Mouse (Mus musculus): Measurements from ENCODE around the gene Hoxb2. TPM values are rescaled to one million over a fixed set of nuclear protein-coding genes. Genes with fewer than 3 reads are reported as not detected.

Hoxb2 gene
- polyA plus RNA-seq, 1 experiment: 31.4 TPM

DNA sequence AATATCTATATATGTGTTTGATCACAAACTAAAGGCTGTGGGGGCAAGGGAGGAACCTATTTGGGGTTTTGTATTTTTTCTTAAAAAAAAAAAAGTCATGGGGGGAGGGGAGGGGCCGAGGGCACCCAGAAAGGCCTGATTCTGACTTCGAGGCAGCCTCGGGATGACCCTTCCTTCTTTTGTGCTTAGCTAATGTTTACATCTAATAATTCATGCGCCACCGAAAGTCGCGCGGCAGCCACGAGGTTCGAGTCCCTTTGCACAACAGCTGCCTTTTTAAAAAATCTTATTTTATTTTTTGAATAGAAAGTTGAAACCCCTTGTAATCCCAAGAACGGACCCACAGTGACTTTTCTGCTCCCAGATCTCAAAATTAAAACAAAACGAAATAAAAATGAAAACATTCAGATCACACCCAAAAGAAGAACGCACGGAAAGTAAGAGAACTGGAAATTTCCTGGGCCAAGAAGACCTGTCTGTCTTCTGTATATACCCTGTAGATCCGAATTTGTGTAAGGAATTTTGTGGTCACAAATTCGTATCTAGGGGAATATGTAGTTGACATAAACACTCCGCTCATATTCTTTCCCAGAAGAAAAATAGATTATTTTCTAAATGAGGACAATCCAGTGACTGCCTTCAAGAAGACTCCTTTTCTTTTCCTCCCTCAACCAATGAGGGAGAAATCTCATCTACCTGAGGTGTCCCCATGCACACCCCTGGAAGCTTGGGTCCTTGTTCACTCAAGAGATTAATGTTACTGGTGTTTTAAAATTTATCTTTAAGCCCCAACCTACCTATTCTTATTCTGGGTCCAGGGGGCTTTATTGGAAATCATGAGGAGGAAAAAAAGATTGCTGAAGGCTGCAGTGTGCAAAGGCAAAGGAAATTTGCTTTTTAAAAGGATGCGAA, 33.4 kb upstream of the Hoxb2 start:
- no peak for DNase-seq (ENCODE audit: low read depth)

DNA sequence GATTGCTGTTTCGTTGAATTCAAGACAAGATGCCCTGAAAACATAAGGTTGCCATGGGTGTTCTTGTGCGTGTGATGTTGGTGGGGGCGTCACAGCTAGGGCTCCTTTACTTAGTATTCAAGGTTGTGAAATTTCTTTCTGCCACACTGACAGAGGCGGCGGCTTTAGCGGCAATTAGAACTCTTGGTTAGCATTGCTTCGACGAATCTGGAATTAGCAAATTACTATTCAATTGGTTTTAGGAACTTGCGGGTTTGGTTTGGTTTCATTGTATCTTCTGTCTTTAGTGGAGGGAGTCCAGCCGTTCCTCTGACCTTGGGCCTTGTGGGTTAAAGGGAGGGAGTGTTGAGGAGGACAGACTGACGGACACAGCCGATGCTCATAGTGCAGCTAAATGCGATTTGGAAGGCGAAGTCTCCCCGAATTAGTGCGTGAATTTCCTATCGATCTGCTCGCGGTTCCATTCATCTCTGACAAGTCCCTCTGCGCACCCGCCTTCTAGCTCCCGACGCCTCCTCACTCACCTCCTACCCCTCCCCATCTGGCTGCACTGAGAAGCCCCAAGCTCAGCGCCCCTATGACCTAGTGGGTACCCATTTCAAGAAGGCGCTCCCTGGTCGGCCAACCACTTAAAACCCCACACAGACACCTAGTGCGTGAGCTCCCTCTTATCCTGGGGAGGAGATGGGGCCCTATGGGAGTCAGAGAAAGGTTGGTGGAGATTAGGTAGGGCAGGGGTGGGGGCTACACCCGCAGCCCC, 32.5 kb upstream of the Hoxb2 start, which contains the start of gene Hoxb4:
Gene Hoxb4, plus strand, starts transcription at position 660 of the 760 bp plus-strand sequence.
- DNase-seq (ENCODE audit: low read depth): no peak

DNA sequence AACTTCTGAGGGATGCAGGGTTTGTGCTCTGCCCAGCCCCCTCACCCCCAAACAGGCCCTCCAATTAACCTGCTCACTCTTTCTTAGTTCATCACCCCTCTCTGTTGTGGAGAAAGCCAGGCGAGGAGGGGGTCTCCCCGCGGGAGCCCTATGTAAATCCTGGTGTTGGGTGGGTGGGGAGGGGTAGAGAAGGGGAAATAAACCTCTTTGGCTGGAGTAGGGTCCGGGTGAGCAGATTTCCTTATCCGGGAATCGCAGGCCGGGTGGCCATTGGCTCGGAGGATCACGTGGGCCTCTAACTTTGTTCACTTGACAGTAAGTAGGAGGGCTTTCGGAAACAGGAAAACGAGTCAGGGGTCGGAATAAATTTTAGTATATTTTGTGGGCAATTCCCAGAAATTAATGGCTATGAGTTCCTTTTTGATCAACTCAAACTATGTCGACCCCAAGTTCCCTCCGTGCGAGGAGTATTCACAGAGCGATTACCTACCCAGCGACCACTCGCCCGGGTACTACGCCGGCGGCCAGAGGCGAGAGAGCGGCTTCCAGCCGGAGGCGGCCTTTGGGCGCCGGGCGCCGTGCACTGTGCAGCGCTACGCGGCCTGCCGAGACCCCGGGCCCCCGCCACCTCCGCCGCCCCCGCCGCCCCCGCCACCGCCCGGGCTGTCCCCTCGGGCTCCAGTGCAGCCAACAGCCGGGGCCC, 31.8 kb upstream of the Hoxb2 start:
- no peak for DNase-seq (ENCODE audit: low read depth)

DNA sequence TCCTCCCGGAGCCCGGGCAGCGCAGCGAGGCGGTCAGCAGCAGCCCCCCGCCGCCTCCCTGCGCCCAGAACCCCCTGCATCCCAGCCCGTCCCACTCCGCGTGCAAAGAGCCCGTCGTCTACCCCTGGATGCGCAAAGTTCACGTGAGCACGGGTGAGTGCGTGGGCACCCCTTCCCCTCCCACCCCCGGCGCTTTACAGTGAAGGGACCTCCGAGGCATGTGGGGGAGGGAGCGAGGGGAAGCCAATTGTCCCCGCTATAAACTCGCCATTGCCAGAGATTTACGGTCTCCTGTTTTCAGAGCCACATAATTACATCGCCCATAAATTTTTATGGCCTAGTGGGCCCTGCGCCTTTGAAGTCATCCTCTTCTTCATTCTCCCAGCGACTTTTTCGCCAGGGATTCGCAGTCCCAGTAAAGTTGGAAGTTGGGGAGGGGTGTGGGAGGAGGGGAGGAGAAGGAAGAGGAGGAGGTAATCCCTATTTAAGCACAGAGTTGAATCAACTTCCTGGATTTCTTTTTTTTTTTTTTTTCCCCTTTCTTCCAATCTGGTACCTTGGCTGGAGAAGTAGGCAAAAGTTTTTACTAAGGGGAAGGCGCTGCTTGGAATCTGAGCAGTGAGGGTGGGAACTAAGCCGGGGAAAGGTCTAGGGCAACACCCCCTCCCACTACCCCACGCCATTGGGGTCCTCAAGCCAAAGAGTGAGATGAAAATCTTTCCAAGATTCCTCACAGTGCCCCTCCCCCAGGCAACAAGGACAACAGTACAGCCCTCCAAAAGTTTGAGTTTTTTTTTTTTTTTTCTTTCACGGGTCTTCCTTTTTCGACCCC, 31.0 kb upstream of the Hoxb2 start:
- DNase-seq (ENCODE audit: low read depth): no peak

DNA sequence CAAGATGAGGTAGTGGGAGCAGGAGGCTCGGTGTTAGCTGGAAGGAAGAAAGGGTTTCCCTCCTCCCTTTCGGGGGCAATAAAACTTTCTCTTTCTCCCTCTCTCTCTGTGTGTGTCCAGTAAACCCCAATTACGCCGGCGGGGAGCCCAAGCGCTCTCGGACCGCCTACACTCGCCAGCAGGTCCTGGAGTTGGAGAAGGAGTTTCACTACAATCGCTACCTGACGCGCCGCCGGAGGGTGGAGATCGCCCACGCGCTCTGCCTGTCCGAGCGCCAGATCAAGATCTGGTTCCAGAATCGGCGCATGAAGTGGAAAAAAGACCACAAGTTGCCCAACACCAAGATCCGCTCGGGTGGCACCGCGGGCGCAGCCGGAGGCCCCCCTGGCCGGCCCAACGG, 30.4 kb upstream of the Hoxb2 start:
- DNase-seq (ENCODE audit: low read depth): no peak

DNA sequence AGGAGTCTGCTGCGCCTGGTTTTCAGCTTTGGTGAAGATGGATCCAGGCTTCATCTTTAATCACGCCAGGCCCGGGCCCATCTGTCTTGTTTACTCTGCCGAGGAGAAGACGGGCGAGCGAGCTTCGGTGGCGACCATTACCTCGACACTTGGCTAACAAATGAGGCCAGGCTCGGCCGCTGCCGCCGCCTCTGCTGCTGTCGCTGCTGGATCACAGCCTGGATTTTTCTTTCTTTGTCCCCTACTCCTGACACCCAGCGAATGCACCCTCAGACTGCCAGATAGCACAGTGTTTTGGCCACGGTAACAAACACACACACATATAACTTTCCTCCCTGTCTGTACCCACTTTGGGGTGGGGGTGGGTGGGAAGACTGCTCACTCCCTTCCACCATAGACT, 29.6 kb upstream of the Hoxb2 start:
- DNase-seq (ENCODE audit: low read depth): no peak

DNA sequence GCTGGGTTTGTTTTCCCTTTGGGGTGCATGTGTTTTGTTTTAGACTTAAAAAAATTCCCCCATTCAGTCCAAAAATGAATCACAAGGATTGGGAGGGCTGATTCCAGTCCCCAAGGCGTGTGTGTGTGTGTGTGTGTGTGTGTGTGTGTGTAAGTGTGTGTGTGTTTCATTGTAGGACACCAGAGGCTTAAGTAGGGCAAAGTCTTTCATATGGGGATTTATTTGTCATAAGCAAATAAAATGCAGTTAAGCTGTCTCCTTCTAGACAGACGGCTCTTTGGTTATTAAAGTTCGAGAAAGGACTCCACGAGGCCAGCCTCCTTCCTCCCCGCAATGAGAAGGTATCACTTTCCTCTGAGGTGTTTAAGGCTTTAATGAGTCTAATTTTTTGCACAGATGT, 28.5 kb upstream of the Hoxb2 start:
- DNase-seq (ENCODE audit: low read depth): no peak

DNA sequence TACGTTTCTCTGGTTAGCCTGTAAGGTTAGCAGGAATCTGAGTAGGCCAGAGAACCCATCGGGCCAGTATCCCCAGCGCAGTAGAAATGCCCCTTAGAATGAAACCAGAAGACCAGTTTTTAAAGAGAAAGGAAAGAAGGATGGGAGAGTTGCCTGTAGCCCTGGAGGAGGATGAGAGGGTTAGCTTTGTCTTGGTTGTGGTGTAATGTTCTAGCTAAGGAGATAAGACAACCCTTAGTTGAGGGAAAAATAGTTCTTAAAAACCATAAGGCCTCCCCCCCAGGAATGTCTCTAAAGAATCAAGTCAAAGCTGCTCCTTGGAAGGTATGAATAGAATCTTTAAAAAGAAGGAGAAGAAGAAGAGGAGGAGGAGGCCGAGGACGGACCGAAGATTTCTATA, 27.6 kb upstream of the Hoxb2 start:
- no peak for DNase-seq (ENCODE audit: low read depth)

DNA sequence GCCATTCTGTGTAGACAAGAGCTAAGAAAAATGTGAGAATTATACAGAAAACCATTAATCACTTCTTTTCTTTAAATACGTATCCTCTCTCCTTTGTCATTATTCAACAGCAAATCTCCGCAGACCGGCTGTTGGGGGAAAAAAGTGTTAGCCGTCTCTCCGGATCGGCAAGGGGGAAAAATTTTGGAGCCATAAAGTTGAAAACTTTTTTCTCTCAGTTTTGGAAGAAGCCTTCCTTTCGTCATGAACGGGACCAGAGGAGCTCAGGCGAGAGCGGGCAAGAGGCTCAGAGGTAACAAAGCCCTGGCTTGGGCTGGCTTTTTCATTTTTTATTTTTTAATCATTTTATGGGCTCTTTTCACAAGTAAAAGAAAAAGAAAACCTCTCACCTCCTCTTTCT, 27.2 kb upstream of the Hoxb2 start, which contains the start of gene Hoxb3:
Gene Hoxb3, plus strand, starts transcription at position 173 of the 400 bp plus-strand sequence.
- DNase-seq (ENCODE audit: low read depth): no peak

DNA sequence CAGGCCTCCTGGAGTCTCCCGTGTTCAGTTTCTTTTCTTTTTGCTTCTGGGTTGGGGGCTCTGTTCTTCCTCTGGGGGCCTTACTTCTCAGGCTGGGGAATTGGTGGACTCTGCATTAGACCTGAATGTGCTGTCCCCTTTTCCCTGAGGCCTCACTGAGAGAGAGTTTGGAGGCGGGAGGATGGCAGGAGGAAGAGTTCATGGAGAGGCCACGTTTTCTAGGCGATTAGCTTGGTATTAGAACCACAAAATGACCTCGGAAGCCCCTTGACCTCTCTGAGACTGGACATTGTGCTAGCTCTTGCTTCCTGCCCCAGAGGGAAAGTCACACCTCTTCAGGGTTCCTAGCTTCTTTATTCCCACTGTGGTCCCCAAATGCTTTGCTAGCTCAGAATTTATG, 26.2 kb upstream of the Hoxb2 start:
- DNase-seq (ENCODE audit: low read depth): no peak

DNA sequence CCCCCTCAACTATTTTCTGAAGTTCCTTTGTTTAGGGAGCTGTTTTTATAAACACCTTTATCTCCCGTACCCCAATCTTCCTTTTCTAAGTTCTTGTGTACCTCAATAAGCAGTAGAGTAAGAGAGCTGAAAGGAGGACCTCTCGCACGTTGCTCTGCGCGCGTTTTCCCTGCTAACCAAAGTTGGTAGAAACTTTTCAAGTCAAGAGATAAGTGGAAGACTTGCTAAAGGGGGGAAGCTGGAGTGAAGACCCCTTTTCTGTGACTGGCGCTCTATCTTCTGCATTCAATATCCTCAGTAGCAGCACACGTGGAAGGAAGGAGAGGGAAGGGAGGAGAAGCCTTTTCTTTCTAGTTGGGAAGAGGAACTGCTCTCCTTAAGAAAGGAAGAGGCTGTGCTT, 25.4 kb upstream of the Hoxb2 start:
- no peak for DNase-seq (ENCODE audit: low read depth)

DNA sequence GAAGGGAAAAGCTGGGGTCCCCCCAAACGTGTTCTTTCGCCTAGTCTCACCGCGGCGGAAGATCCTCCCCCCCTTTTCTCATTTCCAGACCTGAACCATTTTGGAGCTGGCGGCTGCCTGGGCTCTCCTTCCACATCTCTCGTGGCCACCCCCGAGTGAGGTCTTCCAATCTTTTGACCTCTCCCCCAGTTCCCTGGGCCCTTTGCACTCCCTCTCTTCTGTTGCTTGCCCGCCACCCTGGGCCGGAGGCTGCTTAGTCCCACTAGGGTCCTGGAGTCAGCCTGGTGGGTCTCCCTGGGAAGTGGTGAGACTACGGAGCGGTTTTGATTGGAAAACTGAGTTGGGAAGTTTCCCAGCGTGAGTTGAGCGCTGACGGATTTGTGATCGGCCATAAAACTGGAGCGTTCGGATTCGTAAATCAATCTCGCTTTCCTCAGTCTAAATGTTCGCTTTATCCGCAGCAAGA, 24.5 kb upstream of the Hoxb2 start:
- no peak for DNase-seq (ENCODE audit: low read depth)

DNA sequence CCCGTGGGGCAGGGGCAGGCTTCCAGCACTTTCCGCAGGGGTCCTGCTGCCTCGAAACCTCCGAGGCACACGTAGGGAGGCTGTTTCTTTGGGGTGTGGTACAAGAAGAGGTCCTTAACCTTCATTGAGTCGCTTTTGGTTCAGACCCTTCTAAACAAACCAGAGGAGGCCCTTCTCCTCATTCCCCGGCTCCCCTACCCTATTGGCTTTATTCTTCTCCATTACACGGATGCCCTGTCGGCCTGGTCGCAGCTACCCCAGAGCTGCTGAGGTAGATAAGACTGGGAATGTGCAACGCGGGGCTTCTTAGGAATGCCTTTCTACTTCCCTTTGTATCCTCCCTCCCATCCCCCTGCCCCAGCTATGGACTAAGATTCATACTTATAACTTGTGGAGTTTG, 23.6 kb upstream of the Hoxb2 start:
- no peak for DNase-seq (ENCODE audit: low read depth)

DNA sequence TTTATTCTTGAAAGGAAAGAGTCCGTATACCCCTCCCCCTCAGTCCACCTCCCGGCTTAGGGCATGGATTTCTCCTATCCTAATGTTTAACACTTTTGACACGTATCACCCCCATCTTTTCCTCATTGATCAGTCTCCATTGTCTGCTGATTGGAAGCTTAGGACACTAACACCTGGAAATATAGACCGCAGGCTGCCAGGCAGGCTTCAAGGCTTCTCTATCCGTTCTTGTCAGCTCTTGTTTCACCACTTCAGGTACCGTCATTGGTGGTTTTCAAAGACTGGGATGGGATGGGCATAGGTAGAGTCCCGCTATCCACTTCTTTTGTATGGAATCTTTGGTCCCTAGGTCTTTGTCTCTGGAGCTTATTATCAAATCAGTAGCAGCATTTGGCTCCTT, 23.2 kb upstream of the Hoxb2 start:
- no peak for DNase-seq (ENCODE audit: low read depth)

DNA sequence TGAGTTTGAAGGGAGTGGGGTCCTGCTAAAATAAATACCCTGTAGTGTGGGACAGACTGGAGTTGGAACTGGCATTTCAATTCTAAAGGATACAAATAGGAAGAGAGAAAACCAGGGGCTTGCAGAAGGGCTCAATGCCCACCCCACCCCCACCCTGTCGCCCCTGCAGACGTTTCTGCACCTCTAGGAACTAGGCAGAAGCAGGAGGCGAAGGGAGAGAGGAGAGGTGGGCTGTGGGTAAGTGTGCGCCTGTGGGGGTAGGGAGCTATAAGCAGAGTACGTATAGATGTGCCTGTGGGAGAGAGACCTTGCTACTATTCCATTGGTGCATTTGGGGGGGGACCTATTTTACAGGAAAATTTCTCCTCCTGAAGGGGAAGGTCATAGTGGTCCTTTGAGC, 22.6 kb upstream of the Hoxb2 start:
- DNase-seq (ENCODE audit: low read depth): no peak

DNA sequence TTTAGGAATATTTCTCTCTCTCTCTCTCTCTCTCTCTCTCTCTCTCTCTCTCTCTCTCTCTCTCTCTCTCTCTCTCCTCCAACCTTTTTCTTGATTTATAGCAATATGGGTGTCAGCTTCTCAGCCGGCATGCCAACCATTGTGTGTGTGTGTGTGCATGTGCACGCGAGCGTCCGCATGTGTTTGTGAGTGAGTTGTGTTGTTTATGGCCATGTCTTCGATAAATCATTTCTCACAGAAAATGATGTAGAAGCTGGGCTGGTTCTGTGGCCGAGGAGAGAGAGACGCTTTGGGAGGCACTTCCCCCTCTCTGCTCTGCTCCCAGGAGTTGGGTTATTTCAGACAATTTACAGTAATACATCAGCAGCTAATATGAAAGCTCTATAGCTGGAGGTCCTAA, 21.7 kb upstream of the Hoxb2 start:
- DNase-seq (ENCODE audit: low read depth): no peak

DNA sequence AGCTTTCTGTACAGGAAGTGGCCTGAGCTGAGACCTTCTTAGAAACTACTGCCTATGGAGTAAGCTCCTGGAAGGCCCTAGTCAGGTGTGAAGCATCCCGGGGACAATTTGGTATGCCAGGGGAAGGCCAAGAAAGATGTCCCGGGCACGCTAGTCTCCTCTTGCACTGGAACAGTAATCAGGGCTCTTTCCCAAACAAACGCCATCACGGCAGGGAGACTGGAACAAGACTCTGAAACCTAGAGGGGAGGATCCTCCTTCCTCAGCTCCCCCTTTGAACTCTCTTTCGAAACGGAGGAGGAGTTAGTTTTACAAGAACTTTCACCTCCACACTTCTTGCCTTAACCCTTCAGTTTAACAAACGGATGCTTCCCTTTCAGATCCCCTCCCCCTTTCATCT, 18.2 kb upstream of the Hoxb2 start:
- DNase-seq (ENCODE audit: low read depth): no peak

DNA sequence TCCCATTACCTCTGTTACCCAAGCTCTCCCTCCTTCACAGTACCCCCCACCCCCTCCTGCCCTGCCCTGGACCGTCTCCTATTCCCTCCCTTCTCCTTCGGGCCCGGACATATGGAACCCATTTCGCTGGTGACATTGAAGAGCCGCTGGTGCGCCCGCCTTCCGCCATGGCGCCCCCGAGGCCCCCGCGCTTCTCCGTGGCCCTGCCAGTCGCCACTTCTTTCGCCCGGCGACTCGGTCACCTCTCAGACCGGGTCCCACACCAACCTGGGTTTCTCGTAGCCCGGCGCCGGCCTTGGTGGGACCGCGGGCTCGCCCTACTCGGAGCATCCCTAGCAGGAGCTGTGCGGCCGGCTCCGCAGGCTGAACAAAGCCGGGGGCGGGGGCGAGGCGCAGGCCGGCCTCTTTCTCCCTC, 17.7 kb upstream of the Hoxb2 start:
- no peak for DNase-seq (ENCODE audit: low read depth)

DNA sequence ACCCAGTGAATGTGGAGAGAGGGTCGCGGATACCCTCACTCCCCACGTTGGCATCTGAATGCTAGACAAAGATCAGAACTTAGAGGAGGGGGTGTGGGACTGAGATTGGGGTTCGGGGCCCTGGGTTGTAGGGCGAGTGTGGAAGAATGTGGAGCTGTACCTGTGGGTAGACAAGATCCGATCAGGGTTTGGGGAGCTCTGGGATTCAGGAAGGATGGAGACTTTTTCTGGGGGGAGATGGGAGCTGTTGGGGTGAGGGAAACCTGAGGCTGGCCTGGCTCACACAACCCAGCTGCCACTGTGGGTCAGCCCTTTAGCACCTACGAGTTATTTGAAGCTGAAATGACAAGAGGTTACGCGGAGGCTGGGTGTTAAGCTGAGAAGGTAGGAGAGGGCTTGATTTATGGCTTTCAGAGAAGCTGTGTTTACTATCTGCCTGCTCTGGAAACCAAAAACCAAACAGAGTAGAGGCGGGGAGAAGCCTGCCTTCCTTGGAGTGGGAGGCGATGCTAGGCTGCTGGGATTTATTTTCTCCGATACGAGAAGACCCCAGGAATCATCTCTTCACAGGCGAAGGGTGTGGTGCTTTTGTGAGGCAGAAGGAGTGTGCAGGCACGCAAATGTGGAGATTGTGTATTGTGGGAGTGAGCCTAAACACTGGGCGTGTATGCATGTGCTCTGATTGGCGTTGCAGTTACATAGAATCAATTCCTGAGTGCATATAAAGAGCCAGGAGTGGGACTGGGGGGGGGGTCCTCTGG, 16.9 kb upstream of the Hoxb2 start:
- no peak for DNase-seq (ENCODE audit: low read depth)

DNA sequence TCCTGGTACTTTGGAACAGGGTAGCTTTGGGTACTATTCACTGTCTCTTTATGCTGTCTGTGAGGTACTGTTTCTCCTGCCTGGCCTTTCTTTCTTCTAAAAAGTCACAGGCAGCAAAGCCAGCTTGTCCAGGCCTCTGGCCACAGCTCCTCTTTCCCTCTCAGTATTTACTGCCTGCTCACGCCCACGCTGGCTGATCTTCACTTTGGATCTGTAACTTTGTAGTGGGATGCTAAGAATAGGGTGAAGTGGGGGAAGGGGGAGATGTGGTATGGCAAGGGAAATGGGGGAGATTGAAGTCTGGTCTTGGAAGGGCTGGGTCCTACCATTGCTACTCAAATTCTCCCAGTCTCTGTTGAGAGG, 16.3 kb upstream of the Hoxb2 start:
- DNase-seq (ENCODE audit: low read depth): no peak

DNA sequence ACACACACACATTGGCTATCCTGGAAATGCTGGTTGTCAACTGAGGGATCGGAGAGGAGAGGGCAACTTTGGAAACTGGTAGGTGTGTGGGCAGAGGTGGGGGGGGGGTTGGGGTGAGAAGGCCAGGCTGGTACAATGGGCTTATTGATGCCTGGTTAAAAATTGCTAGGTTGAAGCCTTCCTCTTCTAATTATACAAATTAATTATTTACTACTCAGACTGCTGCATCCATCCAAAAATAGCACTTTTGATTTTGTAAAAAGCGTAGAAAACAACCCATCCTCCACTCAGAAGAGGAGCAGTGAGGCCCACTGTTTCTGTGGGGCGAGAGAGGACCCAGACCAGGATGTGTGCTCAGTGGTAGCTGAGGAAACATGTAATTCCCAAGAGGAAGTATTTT, 15.3 kb upstream of the Hoxb2 start:
- no peak for DNase-seq (ENCODE audit: low read depth)

All from gonadal fat pad, adult 2 months (tissue).